In genomic region chr11:62550727-62551225, GRCm38 (mm10) we compare ENCODE assay signal across 8 mouse cellular contexts. TPM values are rescaled to one million over a fixed set of nuclear protein-coding genes. Genes with fewer than 3 reads are reported as not detected.
DNase-seq lines count a peak whose midpoint lies in the region; ATAC-seq and TF ChIP-seq lines count a peak whose summit lies in the region.

Ubb (plus strand) TSS chr11:62551171.

- no peak for TF ChIP-seq EP300 in lung, postnatal 0 days (IDR thresholded peaks at IDR 0.05)

- peak within 1 kb of the TSS; percentile 67 for H3K4me3 ChIP-seq in hindbrain, embryonic 10.5 days
- H3K4me3 ChIP-seq in lung, postnatal 0 days (ENCODE audit: low read depth, low read length): peak within 1 kb of the TSS; percentile 81

- H3K9ac ChIP-seq in lung, postnatal 0 days (replicated peaks; ENCODE audit: low read depth): peak within 1 kb of the TSS; percentile 95

- no peaks in the 10 kb centered on the region for H3K27me3 ChIP-seq in hindbrain, embryonic 10.5 days (ENCODE audit: insufficient read depth, poor library complexity, severe bottlenecking)
- no peaks in the 10 kb centered on the region for H3K27me3 ChIP-seq in lung, postnatal 0 days (replicated peaks; ENCODE audit: insufficient read depth, low read length)

- peaks cover 30% of the 10 kb centered on the region for H3K36me3 ChIP-seq in hindbrain, embryonic 10.5 days
- no peaks in the 10 kb centered on the region for H3K36me3 ChIP-seq in lung, postnatal 0 days (ENCODE audit: insufficient read depth, low read length)

- under 1% methylated on average over 40 of the region's 40 CpGs for WGBS in hindbrain, embryonic 10.5 days
- under 1% methylated on average over 40 of the region's 40 CpGs for WGBS in lung, postnatal 0 days

- H3K27ac ChIP-seq in hindbrain, embryonic 10.5 days: peak within 1 kb of the TSS; percentile 99
- H3K27ac ChIP-seq in lung, postnatal 0 days (ENCODE audit: low read length): peak within 1 kb of the TSS; percentile 100

- H3K4me2 ChIP-seq in lung, postnatal 0 days (replicated peaks; ENCODE audit: low read depth, low read length): peak within 1 kb of the TSS; percentile 98

- no peaks in the 10 kb centered on the region for H3K9me3 ChIP-seq in hindbrain, embryonic 10.5 days
- no peaks in the 10 kb centered on the region for H3K9me3 ChIP-seq in lung, postnatal 0 days (ENCODE audit: low read length)

- TF ChIP-seq CTCF in lung, postnatal 0 days (IDR thresholded peaks at IDR 0.05): no peak

- peak; percentile 98 for DNase-seq in MEL-GATA-1-ER (ENCODE audit: extremely low read depth, low read depth)
- DNase-seq in cerebellum, adult 9-10 months: peak; percentile 99
- peak; percentile 99 for DNase-seq in hindbrain, embryonic 10.5 days (ENCODE audit: low spot score)
- peak; percentile 100 for DNase-seq in layer of hippocampus, adult 9-11 months
- peak; percentile 100 for DNase-seq in lung, postnatal 0 days (ENCODE audit: low spot score)
- peak; percentile 97 for DNase-seq in ovary, postnatal 14 days (ENCODE audit: low spot score)
- peak; percentile 100 for DNase-seq in thymus, postnatal 14 days

- peak; percentile 92 for ATAC-seq in frontal cortex, adult (ENCODE audit: low TSS enrichment)
- peak; percentile 95 for ATAC-seq in lung, postnatal 0 days

- H3K4me1 ChIP-seq in hindbrain, embryonic 10.5 days (replicated peaks): peaks cover 37% of the 10 kb centered on the region
- H3K4me1 ChIP-seq in lung, postnatal 0 days (ENCODE audit: insufficient read depth, low read depth, low read length): peaks cover 17% of the 10 kb centered on the region; the same call in 1 of the 2 replicates

RNA-seq across cellular contexts. Expression of gene Ubb, which starts in this region (rescaled TPM):
- 3,368 and 3,918 TPM in 2 replicates for polyA plus RNA-seq in hindbrain, embryonic 10.5 days (2016; fragmentation: Nextera tagmentation; extraction: Ambion mirVana)
- 2,346 and 2,640 TPM in 2 replicates for polyA plus RNA-seq in lung, postnatal 0 days (2015; fragmentation: Nextera tagmentation; extraction: Ambion mirVana)

Comparison
In these comparisons a context has a peak if more than half of its experiments do, and no peak if none do; other contexts are left out.
1. Peak in every context shown above with its lines: DNase-seq, ATAC-seq, H3K4me3 ChIP-seq and H3K27ac ChIP-seq.